Mouse (Mus musculus) embryonic facial prominence, embryonic 14.5 days (tissue): ENCODE measurements at regions not wholly inside any gene's neighbourhood (a gene's known extent, or its start where the extent isn't known, plus 50 kb on each side); places are given as distances from the start of the nearest gene placed in this dataset.

Experiments
- ATAC-seq: fragments of 200-750 bp; cut with Nextera tagmentation; 2 replicates; pipeline ENCODE4 v1.8.0; 2017; ENCODE audit warnings: low read depth, moderate number of reproducible peaks, moderate TSS enrichment
- DNase-seq: peaks from one replicate; pipeline ENCODE4 v3.0.0-alpha.2; 2015; ENCODE audit warnings: low spot score
- H3K27ac ChIP-seq: fragments of 300-500 bp; sonication (generic); replicated peaks from 2 replicates; pipeline ENCODE4 v1.5.1; 2014; ENCODE audit warnings: low read depth, mild to moderate bottlenecking, low read length, moderate library complexity
- H3K27me3 ChIP-seq: fragments of 300-500 bp; sonication (generic); replicated peaks from 2 replicates; pipeline ENCODE4 v1.6.1; 2014; ENCODE audit warnings: low read length; ENCODE audit not compliant: control insufficient read depth, insufficient read depth
- H3K36me3 ChIP-seq: fragments of 300-500 bp; sonication (generic); 2 replicates; pipeline ENCODE4 v1.6.1; 2014; ENCODE audit warnings: low read length, mixed read lengths; ENCODE audit not compliant: control insufficient read depth, insufficient read depth
- H3K4me1 ChIP-seq: fragments of 300-500 bp; sonication (generic); 2 replicates; pipeline ENCODE4 v1.6.1; 2014; ENCODE audit warnings: antibody characterized with exemption, low read length; ENCODE audit not compliant: control insufficient read depth, insufficient read depth
- H3K4me2 ChIP-seq: fragments of 300-500 bp; sonication (generic); 2 replicates; pipeline ENCODE4 v1.6.1; 2014; ENCODE audit warnings: low read depth, mild to moderate bottlenecking, low read length, moderate library complexity, mixed read lengths
- H3K4me3 ChIP-seq: fragments of 300-500 bp; sonication (generic); 2 replicates; pipeline ENCODE4 v1.5.1; 2014; ENCODE audit warnings: low read depth, mild to moderate bottlenecking, low read length
- H3K9ac ChIP-seq: fragments of 300-500 bp; sonication (generic); 2 replicates; pipeline ENCODE4 v1.6.1; 2014; ENCODE audit warnings: low read depth, mild to moderate bottlenecking, low read length, moderate library complexity, mixed read lengths
- H3K9me3 ChIP-seq: fragments of 300-500 bp; sonication (generic); 2 replicates; pipeline ENCODE4 v1.6.1; 2016; ENCODE audit warnings: low read length; ENCODE audit not compliant: control insufficient read depth
- WGBS: fragments of 180-500 bp; shearing (Covaris S2); extraction: QIAGEN DNeasy Blood & Tissue Kit; methylation state at CpG from one replicate; pipeline ENCODE4 v1.1.7; 2014; 5-methylcytosine and 5-hydroxymethylcytosine counted together

GRCm38 (mm10) chr10:66177318-66177717, 918.6 kb upstream of the Jmjd1c start:
- DNase-seq, result peak; percentile 48

DNA sequence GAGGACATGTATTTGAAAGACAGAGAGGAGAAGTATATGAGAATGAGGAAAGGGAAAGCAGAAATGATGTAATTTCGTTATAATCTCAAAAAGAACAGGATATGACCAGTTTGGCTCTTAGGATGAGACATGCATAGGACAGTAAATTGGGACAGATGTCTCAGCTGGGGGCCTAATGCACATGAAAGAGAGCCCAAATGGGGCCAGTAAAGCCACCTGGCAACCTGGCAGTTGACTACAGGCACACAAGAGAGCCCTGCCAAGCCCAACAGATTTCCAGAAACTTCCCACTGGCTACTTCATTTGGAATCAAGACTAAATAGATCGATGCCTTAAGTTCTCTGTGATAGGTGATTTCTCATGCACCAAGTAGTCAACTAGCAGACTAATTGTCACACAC, 914.7 kb upstream of the Jmjd1c start:
- H3K27ac ChIP-seq, result no peak overlapping the region

More at GRCm38 (mm10) chr10:66177318-66177717, 918.6 kb upstream of the Jmjd1c start:
- Histone ChIP-seq H3K27me3 (no peaks in the 10 kb centered on the region), H3K9ac (no peak overlapping the region), H3K36me3 (no peaks in the 10 kb centered on the region), H3K4me1 (no peaks in the 10 kb centered on the region), H3K27ac (no peak overlapping the region), H3K4me3 (no peak overlapping the region), H3K9me3 (no peaks in the 10 kb centered on the region), H3K4me2 (no peak overlapping the region)
- ATAC-seq, result peak; percentile 60; the same call in 1 of the 2 replicates
- 42% methylated on average over 3 of the region's 3 CpGs for WGBS

DNA sequence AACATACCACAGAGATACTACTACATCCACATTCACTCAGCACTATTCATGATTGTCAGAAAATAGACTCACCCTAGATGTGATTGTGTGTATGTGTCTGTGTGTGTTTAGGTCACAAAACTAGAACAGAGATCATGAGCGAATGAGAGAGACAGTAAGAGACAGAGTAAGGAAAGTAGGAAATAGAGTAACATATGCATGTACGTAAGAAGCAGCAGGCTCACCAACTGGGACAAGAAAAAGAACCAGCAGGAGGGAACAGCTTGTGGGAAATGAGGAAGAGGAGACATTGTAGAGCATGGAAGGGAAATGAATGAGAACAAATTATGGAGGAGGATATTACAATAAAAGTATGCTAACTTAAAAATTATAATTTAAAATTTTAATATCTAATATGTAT, 912.9 kb upstream of the Jmjd1c start:
- Histone ChIP-seq H3K9me3 (no peaks in the 10 kb centered on the region), H3K27me3 (no peaks in the 10 kb centered on the region), H3K27ac (no peak overlapping the region), H3K9ac (no peak overlapping the region), H3K36me3 (no peaks in the 10 kb centered on the region), H3K4me2 (no peak overlapping the region), H3K4me1 (no peaks in the 10 kb centered on the region), H3K4me3 (no peak overlapping the region)
- DNase-seq, result no peak
- no peak for ATAC-seq
- WGBS, result 88% methylated on average over 2 of the region's 2 CpGs

More for the DNA sequence above, 914.7 kb upstream of the Jmjd1c start:
- 83% methylated on average over 2 of the region's 2 CpGs for WGBS
- H3K4me3 ChIP-seq, result no peak overlapping the region
- no peaks in the 10 kb centered on the region for H3K27me3 ChIP-seq
- DNase-seq, result no peak
- H3K4me1 ChIP-seq, result no peaks in the 10 kb centered on the region
- H3K9me3 ChIP-seq, result no peaks in the 10 kb centered on the region
- ATAC-seq, result no peak
- H3K36me3 ChIP-seq, result no peaks in the 10 kb centered on the region
- H3K9ac ChIP-seq, result no peak overlapping the region
- no peak overlapping the region for H3K4me2 ChIP-seq

- DNase-seq, result peak; percentile 1
- no peak for ATAC-seq
- no peak overlapping the region for H3K27ac ChIP-seq
- no peak overlapping the region for H3K4me3 ChIP-seq
- H3K4me1 ChIP-seq, result no peaks in the 10 kb centered on the region
- no peaks in the 10 kb centered on the region for H3K27me3 ChIP-seq
- H3K9ac ChIP-seq, result no peak overlapping the region
- no peaks in the 10 kb centered on the region for H3K9me3 ChIP-seq
- no peak overlapping the region for H3K4me2 ChIP-seq
- 17% methylated on average over 1 of the region's 1 CpGs for WGBS
- no peaks in the 10 kb centered on the region for H3K36me3 ChIP-seq
Measured at GRCm38 (mm10) chr10:66187038-66187437, 908.9 kb upstream of the Jmjd1c start.

DNA sequence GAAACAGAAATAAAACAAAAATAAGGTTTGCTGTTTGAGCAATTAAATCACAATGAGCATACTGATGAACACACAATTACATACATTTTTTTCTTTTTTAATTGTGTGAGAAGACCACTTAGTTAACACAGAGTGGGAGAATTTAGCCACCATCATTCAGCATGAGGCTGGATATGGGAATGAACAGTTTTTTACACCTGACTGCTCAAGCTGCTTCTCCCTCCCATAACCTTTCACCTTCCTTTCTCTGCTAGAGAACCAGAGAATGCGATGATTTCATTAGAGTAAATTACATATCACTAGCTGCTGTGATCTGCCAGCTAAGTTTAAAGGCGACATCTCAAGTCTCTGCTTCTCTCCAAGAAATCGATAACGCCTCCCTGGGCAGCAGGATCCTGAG, 894.8 kb upstream of the Jmjd1c start:
- ATAC-seq, result no peak
- no peak overlapping the region for H3K27ac ChIP-seq
- H3K36me3 ChIP-seq, result no peaks in the 10 kb centered on the region
- H3K4me2 ChIP-seq, result no peak overlapping the region
- WGBS, result 54% methylated on average over 4 of the region's 4 CpGs
- H3K9me3 ChIP-seq, result no peaks in the 10 kb centered on the region
- no peak overlapping the region for H3K9ac ChIP-seq
- no peak overlapping the region for H3K4me3 ChIP-seq
- DNase-seq, result no peak
- H3K27me3 ChIP-seq, result no peaks in the 10 kb centered on the region
- no peaks in the 10 kb centered on the region for H3K4me1 ChIP-seq

- Histone ChIP-seq H3K27me3 (no peaks in the 10 kb centered on the region), H3K9ac (no peak overlapping the region), H3K9me3 (no peaks in the 10 kb centered on the region), H3K4me3 (no peak overlapping the region), H3K36me3 (no peaks in the 10 kb centered on the region), H3K27ac (no peak overlapping the region), H3K4me2 (no peak overlapping the region), H3K4me1 (no peaks in the 10 kb centered on the region)
- ATAC-seq (no peak), DNase-seq (peak; percentile 2)
- 38% methylated on average over 2 of the region's 2 CpGs for WGBS
Measured at GRCm38 (mm10) chr10:66228123-66228522, 867.8 kb upstream of the Jmjd1c start.

- ATAC-seq, result no peak
- H3K4me2 ChIP-seq, result no peak overlapping the region
- H3K4me3 ChIP-seq, result no peak overlapping the region
- 79% methylated on average over 2 of the region's 2 CpGs for WGBS
- H3K9ac ChIP-seq, result no peak overlapping the region
- H3K27me3 ChIP-seq, result no peaks in the 10 kb centered on the region
- no peaks in the 10 kb centered on the region for H3K36me3 ChIP-seq
- no peak overlapping the region for H3K27ac ChIP-seq
- DNase-seq, result no peak
- no peaks in the 10 kb centered on the region for H3K9me3 ChIP-seq
- no peaks in the 10 kb centered on the region for H3K4me1 ChIP-seq
Measured at GRCm38 (mm10) chr10:66234370-66234916, 861.5 kb upstream of the Jmjd1c start.

- Histone ChIP-seq H3K27me3 (no peaks in the 10 kb centered on the region), H3K4me1 (no peaks in the 10 kb centered on the region), H3K9ac (no peak overlapping the region), H3K27ac (no peak overlapping the region), H3K4me3 (no peak overlapping the region), H3K4me2 (no peak overlapping the region), H3K9me3 (no peaks in the 10 kb centered on the region), H3K36me3 (no peaks in the 10 kb centered on the region)
- ATAC-seq (no peak), DNase-seq (no peak)
- WGBS, result 65% methylated on average over 5 of the region's 5 CpGs
Measured at GRCm38 (mm10) chr10:66256377-66256776, 839.5 kb upstream of the Jmjd1c start.

GRCm38 (mm10) chr10:66270647-66271270, 825.2 kb upstream of the Jmjd1c start:
- H3K27me3 ChIP-seq, result no peaks in the 10 kb centered on the region
- H3K27ac ChIP-seq, result no peak overlapping the region
- ATAC-seq (no peak), DNase-seq (peak; percentile 52)
- 54% methylated on average over 4 of the region's 4 CpGs for WGBS
- no peaks in the 10 kb centered on the region for H3K4me1 ChIP-seq
- H3K36me3 ChIP-seq, result no peaks in the 10 kb centered on the region
- no peak overlapping the region for H3K9ac ChIP-seq
- H3K4me3 ChIP-seq, result no peak overlapping the region
- no peaks in the 10 kb centered on the region for H3K9me3 ChIP-seq
- H3K4me2 ChIP-seq, result no peak overlapping the region
